Mouse (Mus musculus) small intestine, adult 2 months (tissue): ENCODE data around the gene Neurl3.

Experiments
- CTCF ChIP-seq: fragments of 200-500 bp; IDR thresholded peaks from 2 replicates; pipeline ENCODE4 v1.5.1; 2012; ENCODE audit warnings: low read depth, mild to moderate bottlenecking, control low read depth, inconsistent platforms, low read length, moderate library complexity, mixed read lengths; ENCODE audit not compliant: insufficient replicate concordance, insufficient read length; ENCODE audit errors: extremely low read depth
- POLR2A ChIP-seq: fragments of 200-500 bp; IDR thresholded peaks from 2 replicates; pipeline ENCODE4 v1.6.1; 2012; ENCODE audit warnings: low read depth, mild to moderate bottlenecking, control low read depth, inconsistent platforms, low read length, moderate library complexity

GRCm38 (mm10) chr1:36296466-36297149 lies 22.1 kb upstream of the Neurl3 start:
- no peak for TF ChIP-seq CTCF
- no peak for TF ChIP-seq POLR2A
